Mouse (Mus musculus): ENCODE data around the gene Tmem128. TPM values are rescaled to one million over a fixed set of nuclear protein-coding genes. Genes with fewer than 3 reads are reported as not detected.

The Tmem128 gene
- polyA plus RNA-seq, 1 experiment from 2014 or later = 100 TPM

Other genes with a start within 250 kb of the Tmem128 start
- gene Stx18, start 221.4 kb upstream of the Tmem128 start, polyA plus RNA-seq (2014; fragmentation: Nextera tagmentation; extraction: Ambion mirVana) = 47.8 and 53.5 TPM in 2 replicates
- 54.3 and 76.1 TPM in 2 replicates for gene Nsg1, start 100.3 kb upstream of the Tmem128 start, polyA plus RNA-seq (2014; fragmentation: Nextera tagmentation; extraction: Ambion mirVana)
- 17.3 and 20.8 TPM in 2 replicates for gene Zbtb49, start 39.7 kb upstream of the Tmem128 start, polyA plus RNA-seq (2014; fragmentation: Nextera tagmentation; extraction: Ambion mirVana)
- 140 and 143 TPM in 2 replicates for gene Lyar, start 39.7 kb upstream of the Tmem128 start, polyA plus RNA-seq (2014; fragmentation: Nextera tagmentation; extraction: Ambion mirVana)
- gene Otop1, start 15.8 kb downstream of the Tmem128 start, polyA plus RNA-seq (2014; fragmentation: Nextera tagmentation; extraction: Ambion mirVana) = not detected in 2 replicates
- gene Drd5, start 59.2 kb downstream of the Tmem128 start, polyA plus RNA-seq (2014; fragmentation: Nextera tagmentation; extraction: Ambion mirVana) = not detected in 2 replicates
- 0.37 TPM in 1 of 2 replicates, not detected in the other for gene Slc2a9, start 243.0 kb downstream of the Tmem128 start, polyA plus RNA-seq (2014; fragmentation: Nextera tagmentation; extraction: Ambion mirVana)